ENCODE assay signal across 27 mouse cellular contexts in the genomic region with DNA sequence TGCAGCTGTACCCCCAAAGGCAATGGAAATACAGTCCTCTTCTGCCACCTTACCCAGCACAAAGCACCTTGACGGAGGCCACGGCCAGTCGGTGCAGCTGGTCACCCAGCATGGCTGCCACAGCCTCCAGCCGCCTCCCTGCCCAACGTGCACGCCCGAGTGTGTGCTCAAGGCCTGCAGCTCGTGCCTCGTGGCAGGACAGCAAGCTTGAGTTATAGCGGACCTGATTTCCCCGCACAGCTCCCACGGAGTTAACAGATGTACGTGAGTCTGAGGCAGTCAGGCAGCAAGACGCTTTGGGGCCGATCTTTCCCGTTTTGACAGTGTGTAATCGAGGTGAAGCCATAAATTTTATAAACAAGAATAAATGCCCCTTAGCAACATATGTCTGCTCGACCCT. TPM values are rescaled to one million over a fixed set of nuclear protein-coding genes. Genes with fewer than 3 reads are reported as not detected.
DNase-seq lines count a peak whose midpoint lies in the region; ATAC-seq and TF ChIP-seq lines count a peak whose summit lies in the region.
"Had no signal": no experiment of that assay in that cellular context is flagged by ENCODE, and none has a peak within 500 bp of the region (broad histone marks: within the 10 kb centered on the region; RNA-seq: fewer than 3 reads in every experiment).

No protein-coding gene starts in this region.

- no peak for DNase-seq in hindbrain, embryonic 11.5 days (ENCODE audit: low spot score)
- no peak for DNase-seq in limb, embryonic 10.5 days (ENCODE audit: low spot score)
- DNase-seq in limb, embryonic 14.5 days (ENCODE audit: low spot score) = no peak
- no peak for DNase-seq in gastrocnemius, postnatal 10 days
- DNase-seq: adrenal gland, postnatal 14 days; cerebellum, adult 11 months; gastrocnemius, postnatal 36 days; heart, adult 18-20 months; heart, postnatal 4 days; kidney, adult 2 months; kidney, postnatal 10 days; layer of hippocampus, adult 9-11 months; liver; lung, adult 2 months; lung, postnatal 10 days had no signal

- H3K4me1 ChIP-seq in hindbrain, embryonic 13.5 days (replicated peaks) = peaks cover 21% of the 10 kb centered on the region
- no peaks in the 10 kb centered on the region for H3K4me1 ChIP-seq in hindbrain, embryonic 11.5 days (replicated peaks; ENCODE audit: control insufficient read depth, insufficient read depth, low read length)
- H3K4me1 ChIP-seq in limb, embryonic 13.5 days = peaks cover 10% of the 10 kb centered on the region; the same call in 1 of the 2 replicates
- peaks cover 13% of the 10 kb centered on the region for H3K4me1 ChIP-seq in limb, embryonic 10.5 days
- H3K4me1 ChIP-seq in hindbrain, embryonic 16.5 days (ENCODE audit: control insufficient read depth, insufficient read depth, low read depth, low read length) = peaks cover 7% of the 10 kb centered on the region
- no peaks in the 10 kb centered on the region for H3K4me1 ChIP-seq in limb, embryonic 14.5 days (ENCODE audit: control insufficient read depth, insufficient read depth, low read length)
- no peaks in the 10 kb centered on the region for H3K4me1 ChIP-seq in heart, embryonic 12.5 days (replicated peaks)
- H3K4me1 ChIP-seq: embryonic facial prominence, embryonic 12.5 days had no signal

- H3K4me3 ChIP-seq in hindbrain, embryonic 13.5 days = no peak overlapping the region
- H3K4me3 ChIP-seq in hindbrain, embryonic 11.5 days (ENCODE audit: low read depth, low read length) = no peak overlapping the region
- no peak overlapping the region for H3K4me3 ChIP-seq in limb, embryonic 13.5 days
- no peak overlapping the region for H3K4me3 ChIP-seq in limb, embryonic 10.5 days
- H3K4me3 ChIP-seq in hindbrain, embryonic 16.5 days (ENCODE audit: low read length) = no peak overlapping the region
- no peak overlapping the region for H3K4me3 ChIP-seq in limb, embryonic 14.5 days (replicated peaks; ENCODE audit: low read length)
- H3K4me3 ChIP-seq in heart, embryonic 12.5 days = no peak overlapping the region
- H3K4me3 ChIP-seq: embryonic facial prominence, embryonic 12.5 days; forebrain, embryonic 15.5 days; midbrain, embryonic 15.5 days; neural tube, embryonic 12.5 days had no signal

- H3K9ac ChIP-seq in hindbrain, embryonic 13.5 days = 0 out of 2 replicates have a peak overlapping the region, but pooled peaks have one; percentile 4
- no peak overlapping the region for H3K9ac ChIP-seq in hindbrain, embryonic 11.5 days (ENCODE audit: low read depth, low read length)
- H3K9ac ChIP-seq in limb, embryonic 13.5 days = 0 out of 2 replicates have a peak overlapping the region, but pooled peaks have one; percentile 40
- H3K9ac ChIP-seq in hindbrain, embryonic 16.5 days (ENCODE audit: low read depth, low read length) = no peak overlapping the region
- peak overlapping the region; percentile 21; the same call in 1 of the 2 replicates for H3K9ac ChIP-seq in limb, embryonic 14.5 days (ENCODE audit: low read depth, low read length, severe bottlenecking)
- H3K9ac ChIP-seq in heart, embryonic 12.5 days = no peak overlapping the region
- H3K9ac ChIP-seq: embryonic facial prominence, embryonic 12.5 days; forebrain, embryonic 15.5 days; liver, embryonic 14.5 days; midbrain, embryonic 15.5 days; neural tube, embryonic 12.5 days had no signal

- H3K36me3 ChIP-seq in hindbrain, embryonic 13.5 days = no peaks in the 10 kb centered on the region
- H3K36me3 ChIP-seq in hindbrain, embryonic 11.5 days (ENCODE audit: control insufficient read depth, insufficient read depth, low read length) = no peaks in the 10 kb centered on the region
- H3K36me3 ChIP-seq in limb, embryonic 13.5 days = no peaks in the 10 kb centered on the region
- H3K36me3 ChIP-seq in limb, embryonic 10.5 days = no peaks in the 10 kb centered on the region; the same call in 1 of the 2 replicates
- H3K36me3 ChIP-seq in hindbrain, embryonic 16.5 days (ENCODE audit: control insufficient read depth, insufficient read depth, low read length) = no peaks in the 10 kb centered on the region
- peaks cover 3% of the 10 kb centered on the region; the same call in 1 of the 2 replicates for H3K36me3 ChIP-seq in limb, embryonic 14.5 days (ENCODE audit: control insufficient read depth, insufficient read depth, low read length)
- 0 out of 2 replicates have a peak, but pooled peaks cover 2% of the 10 kb centered on the region for H3K36me3 ChIP-seq in heart, embryonic 12.5 days
- H3K36me3 ChIP-seq: embryonic facial prominence, embryonic 12.5 days; forebrain, embryonic 15.5 days; midbrain, embryonic 15.5 days; neural tube, embryonic 12.5 days had no signal

- no peak for TF ChIP-seq POLR2A in limb, embryonic 14.5 days (IDR thresholded peaks at IDR 0.05; ENCODE audit: borderline replicate concordance, extremely low read depth, insufficient read depth, insufficient read length)

- WGBS in hindbrain, embryonic 13.5 days = 71% methylated on average over 18 of the region's 18 CpGs
- WGBS in hindbrain, embryonic 11.5 days = 84% methylated on average over 18 of the region's 18 CpGs
- WGBS in limb, embryonic 13.5 days = 51% methylated on average over 18 of the region's 18 CpGs
- WGBS in limb, embryonic 10.5 days = 64% methylated on average over 18 of the region's 18 CpGs
- WGBS in hindbrain, embryonic 16.5 days = 53% methylated on average over 18 of the region's 18 CpGs
- 44% methylated on average over 18 of the region's 18 CpGs for WGBS in limb, embryonic 14.5 days
- 74% methylated on average over 18 of the region's 18 CpGs for WGBS in heart, embryonic 12.5 days

- peak overlapping the region; percentile 46 for H3K27ac ChIP-seq in hindbrain, embryonic 13.5 days
- H3K27ac ChIP-seq in hindbrain, embryonic 11.5 days (ENCODE audit: low read depth, low read length) = no peak overlapping the region
- H3K27ac ChIP-seq in limb, embryonic 13.5 days = no peak overlapping the region
- no peak overlapping the region for H3K27ac ChIP-seq in limb, embryonic 10.5 days
- peak overlapping the region; percentile 30 for H3K27ac ChIP-seq in hindbrain, embryonic 16.5 days (ENCODE audit: low read depth, low read length)
- no peak overlapping the region for H3K27ac ChIP-seq in limb, embryonic 14.5 days (replicated peaks; ENCODE audit: low read depth, low read length)
- H3K27ac ChIP-seq in heart, embryonic 12.5 days (ENCODE audit: poor library complexity, severe bottlenecking) = no peak overlapping the region
- H3K27ac ChIP-seq: embryonic facial prominence, embryonic 12.5 days; forebrain, embryonic 15.5 days; liver, embryonic 14.5 days; macrophage; midbrain, embryonic 15.5 days; neural tube, embryonic 12.5 days had no signal

- ATAC-seq in hindbrain, embryonic 13.5 days (ENCODE audit: low FRiP score) = no peak
- no peak for ATAC-seq in hindbrain, embryonic 11.5 days (ENCODE audit: low FRiP score)
- ATAC-seq in limb, embryonic 13.5 days (ENCODE audit: low FRiP score, low read depth) = no peak
- peak; percentile 50 for ATAC-seq in hindbrain, embryonic 16.5 days
- ATAC-seq in limb, embryonic 14.5 days (ENCODE audit: low FRiP score, low read depth) = no peak
- no peak for ATAC-seq in heart, embryonic 12.5 days (ENCODE audit: insufficient number of reproducible peaks, low FRiP score)
- ATAC-seq: CD4-positive, CD25-positive, alpha-beta regulatory T cell, adult 4 months; forebrain, embryonic 15.5 days; midbrain, embryonic 15.5 days had no signal

- no peaks in the 10 kb centered on the region for H3K27me3 ChIP-seq in hindbrain, embryonic 13.5 days
- H3K27me3 ChIP-seq in hindbrain, embryonic 11.5 days (ENCODE audit: control insufficient read depth, insufficient read depth, low read length) = no peaks in the 10 kb centered on the region
- H3K27me3 ChIP-seq in limb, embryonic 13.5 days = no peaks in the 10 kb centered on the region
- no peaks in the 10 kb centered on the region for H3K27me3 ChIP-seq in limb, embryonic 10.5 days (ENCODE audit: low read depth, poor library complexity, severe bottlenecking)
- H3K27me3 ChIP-seq in hindbrain, embryonic 16.5 days (replicated peaks; ENCODE audit: control insufficient read depth, insufficient read depth, low read length) = no peaks in the 10 kb centered on the region
- H3K27me3 ChIP-seq in limb, embryonic 14.5 days (ENCODE audit: control insufficient read depth, insufficient read depth, low read length) = no peaks in the 10 kb centered on the region
- H3K27me3 ChIP-seq in heart, embryonic 12.5 days (replicated peaks) = no peaks in the 10 kb centered on the region
- H3K27me3 ChIP-seq: embryonic facial prominence, embryonic 12.5 days; forebrain, embryonic 15.5 days; midbrain, embryonic 15.5 days; neural tube, embryonic 12.5 days had no signal

- H3K4me2 ChIP-seq in hindbrain, embryonic 13.5 days = no peak overlapping the region
- no peak overlapping the region for H3K4me2 ChIP-seq in hindbrain, embryonic 11.5 days (replicated peaks; ENCODE audit: low read depth, low read length)
- H3K4me2 ChIP-seq in limb, embryonic 13.5 days (replicated peaks) = no peak overlapping the region
- no peak overlapping the region for H3K4me2 ChIP-seq in hindbrain, embryonic 16.5 days (ENCODE audit: low read length)
- H3K4me2 ChIP-seq in limb, embryonic 14.5 days (replicated peaks; ENCODE audit: low read depth, low read length, severe bottlenecking) = no peak overlapping the region
- H3K4me2 ChIP-seq in heart, embryonic 12.5 days = no peak overlapping the region
- H3K4me2 ChIP-seq: embryonic facial prominence, embryonic 12.5 days; forebrain, embryonic 15.5 days; heart, embryonic 11.5 days; midbrain, embryonic 15.5 days; neural tube, embryonic 12.5 days had no signal

- H3K9me3 ChIP-seq in hindbrain, embryonic 13.5 days = no peaks in the 10 kb centered on the region
- no peaks in the 10 kb centered on the region for H3K9me3 ChIP-seq in hindbrain, embryonic 11.5 days (ENCODE audit: control insufficient read depth, low read length)
- no peaks in the 10 kb centered on the region for H3K9me3 ChIP-seq in limb, embryonic 13.5 days
- no peaks in the 10 kb centered on the region for H3K9me3 ChIP-seq in limb, embryonic 10.5 days (replicated peaks)
- H3K9me3 ChIP-seq in hindbrain, embryonic 16.5 days (ENCODE audit: control insufficient read depth, low read length) = no peaks in the 10 kb centered on the region
- no peaks in the 10 kb centered on the region for H3K9me3 ChIP-seq in limb, embryonic 14.5 days (ENCODE audit: control insufficient read depth, low read length)
- no peaks in the 10 kb centered on the region for H3K9me3 ChIP-seq in heart, embryonic 12.5 days (replicated peaks)
- H3K9me3 ChIP-seq: embryonic facial prominence, embryonic 12.5 days; forebrain, embryonic 15.5 days; midbrain, embryonic 15.5 days; neural tube, embryonic 12.5 days had no signal

RNA-seq across cellular contexts. Expression of a gene that starts 15.2 kb away (rescaled TPM):
- polyA plus RNA-seq in hindbrain, embryonic 13.5 days (2015; fragmentation: Nextera tagmentation; extraction: Ambion mirVana) = 23.6 and 25.7 TPM in 2 replicates
- polyA plus RNA-seq in hindbrain, embryonic 11.5 days (2014; fragmentation: Nextera tagmentation; extraction: Ambion mirVana) = 20.3 and 23.4 TPM in 2 replicates
- polyA plus RNA-seq in limb, embryonic 13.5 days (2015; fragmentation: Nextera tagmentation; extraction: Ambion mirVana) = 34.3 and 34.9 TPM in 2 replicates
- polyA plus RNA-seq in limb, embryonic 10.5 days (2016; fragmentation: Nextera tagmentation; extraction: Ambion mirVana) = 29.3 and 34.7 TPM in 2 replicates
- polyA plus RNA-seq in hindbrain, embryonic 16.5 days (2015; fragmentation: Nextera tagmentation; extraction: Ambion mirVana) = 38.2 and 40.8 TPM in 2 replicates
- 41.3 and 41.6 TPM in 2 replicates for polyA plus RNA-seq in limb, embryonic 14.5 days (2012; rRNA removed)
- 29.4 and 30.4 TPM in 2 replicates for polyA plus RNA-seq in limb, embryonic 14.5 days (2014; fragmentation: Nextera tagmentation; extraction: Ambion mirVana)
- 27.8 and 29.2 TPM in 2 replicates for polyA plus RNA-seq in heart, embryonic 12.5 days (2016; fragmentation: Nextera tagmentation; extraction: Ambion mirVana)
- 10 to 100 TPM; 10.4 to 11.0 TPM for total RNA-seq in gastrocnemius, postnatal 10 days (2021)

RNA-seq across cellular contexts. Expression of a gene that starts 15.4 kb away (rescaled TPM):
- 50.0 and 54.0 TPM in 2 replicates for polyA plus RNA-seq in hindbrain, embryonic 13.5 days (2015; fragmentation: Nextera tagmentation; extraction: Ambion mirVana)
- polyA plus RNA-seq in hindbrain, embryonic 11.5 days (2014; fragmentation: Nextera tagmentation; extraction: Ambion mirVana) = 58.7 and 61.1 TPM in 2 replicates
- polyA plus RNA-seq in limb, embryonic 13.5 days (2015; fragmentation: Nextera tagmentation; extraction: Ambion mirVana) = 39.0 and 41.6 TPM in 2 replicates
- polyA plus RNA-seq in limb, embryonic 10.5 days (2016; fragmentation: Nextera tagmentation; extraction: Ambion mirVana) = 50.6 and 55.2 TPM in 2 replicates
- 75.8 and 86.9 TPM in 2 replicates for polyA plus RNA-seq in hindbrain, embryonic 16.5 days (2015; fragmentation: Nextera tagmentation; extraction: Ambion mirVana)
- 48.8 and 59.1 TPM in 2 replicates for polyA plus RNA-seq in limb, embryonic 14.5 days (2012; rRNA removed)
- polyA plus RNA-seq in limb, embryonic 14.5 days (2014; fragmentation: Nextera tagmentation; extraction: Ambion mirVana) = 55.2 and 57.0 TPM in 2 replicates
- polyA plus RNA-seq in heart, embryonic 12.5 days (2016; fragmentation: Nextera tagmentation; extraction: Ambion mirVana) = 23.3 and 24.3 TPM in 2 replicates
- 10 to 100 TPM; 13.8 to 15.1 TPM for total RNA-seq in gastrocnemius, postnatal 10 days (2021)

RNA-seq across cellular contexts. Expression of a gene that starts 48.2 kb away (rescaled TPM):
- polyA plus RNA-seq in hindbrain, embryonic 13.5 days (2015; fragmentation: Nextera tagmentation; extraction: Ambion mirVana) = 41.4 and 41.6 TPM in 2 replicates
- polyA plus RNA-seq in hindbrain, embryonic 11.5 days (2014; fragmentation: Nextera tagmentation; extraction: Ambion mirVana) = 37.3 and 48.0 TPM in 2 replicates
- polyA plus RNA-seq in limb, embryonic 13.5 days (2015; fragmentation: Nextera tagmentation; extraction: Ambion mirVana) = 42.1 and 46.0 TPM in 2 replicates
- polyA plus RNA-seq in limb, embryonic 10.5 days (2016; fragmentation: Nextera tagmentation; extraction: Ambion mirVana) = 54.5 and 59.5 TPM in 2 replicates
- polyA plus RNA-seq in hindbrain, embryonic 16.5 days (2015; fragmentation: Nextera tagmentation; extraction: Ambion mirVana) = 36.7 and 45.4 TPM in 2 replicates
- 57.6 and 78.4 TPM in 2 replicates for polyA plus RNA-seq in limb, embryonic 14.5 days (2012; rRNA removed)
- 51.2 and 56.4 TPM in 2 replicates for polyA plus RNA-seq in limb, embryonic 14.5 days (2014; fragmentation: Nextera tagmentation; extraction: Ambion mirVana)
- polyA plus RNA-seq in heart, embryonic 12.5 days (2016; fragmentation: Nextera tagmentation; extraction: Ambion mirVana) = 57.0 and 63.3 TPM in 2 replicates
- total RNA-seq in gastrocnemius, postnatal 10 days (2021) = 10 to 100 TPM; 52.3 to 55.6 TPM

RNA-seq across cellular contexts. Expression of a gene that starts 48.3 kb away (rescaled TPM):
- 77.7 and 86.5 TPM in 2 replicates for polyA plus RNA-seq in hindbrain, embryonic 13.5 days (2015; fragmentation: Nextera tagmentation; extraction: Ambion mirVana)
- 104 and 115 TPM in 2 replicates for polyA plus RNA-seq in hindbrain, embryonic 11.5 days (2014; fragmentation: Nextera tagmentation; extraction: Ambion mirVana)
- 87.3 and 90.6 TPM in 2 replicates for polyA plus RNA-seq in limb, embryonic 13.5 days (2015; fragmentation: Nextera tagmentation; extraction: Ambion mirVana)
- 99.9 and 103 TPM in 2 replicates for polyA plus RNA-seq in limb, embryonic 10.5 days (2016; fragmentation: Nextera tagmentation; extraction: Ambion mirVana)
- 59.3 and 70.1 TPM in 2 replicates for polyA plus RNA-seq in hindbrain, embryonic 16.5 days (2015; fragmentation: Nextera tagmentation; extraction: Ambion mirVana)
- polyA plus RNA-seq in limb, embryonic 14.5 days (2012; rRNA removed) = 89.4 and 93.1 TPM in 2 replicates
- 103 and 105 TPM in 2 replicates for polyA plus RNA-seq in limb, embryonic 14.5 days (2014; fragmentation: Nextera tagmentation; extraction: Ambion mirVana)
- 108 and 111 TPM in 2 replicates for polyA plus RNA-seq in heart, embryonic 12.5 days (2016; fragmentation: Nextera tagmentation; extraction: Ambion mirVana)
- 10 to 100 TPM; 28.3 to 30.8 TPM for total RNA-seq in gastrocnemius, postnatal 10 days (2021)

Comparison
In these comparisons a context has a peak if more than half of its experiments do, and no peak if none do; other contexts are left out.
1. H3K27ac ChIP-seq: peak in hindbrain, embryonic 13.5 days (single experiment) and hindbrain, embryonic 16.5 days (single experiment); none in hindbrain, embryonic 11.5 days (single experiment), limb, embryonic 13.5 days (single experiment), limb, embryonic 10.5 days (single experiment), limb, embryonic 14.5 days (single experiment) and heart, embryonic 12.5 days (single experiment).
2. H3K9ac ChIP-seq: peak in hindbrain, embryonic 13.5 days (single experiment), limb, embryonic 13.5 days (single experiment) and limb, embryonic 14.5 days (single experiment); none in hindbrain, embryonic 11.5 days (single experiment), hindbrain, embryonic 16.5 days (single experiment) and heart, embryonic 12.5 days (single experiment).